Mouse (Mus musculus): ENCODE results near the gene Ube2i.

The Ube2i gene

GRCm38 (mm10) chr17:25219492-25220295, 54.7 kb downstream of the Ube2i start:
- in situ Hi-C loops (cut with MboI, MseI): loop anchor here (5.0 kb wide), 1 partner anchor 53 kb away; the partner anchor contains the start of gene Ube2i

GRCm38 (mm10) chr17:25218967-25219366, 55.5 kb downstream of the Ube2i start:
- in situ Hi-C loops (cut with MboI, MseI): no loop called here

- in situ Hi-C loops (cut with MboI, MseI): no loop called here
These were observed 59.0 kb downstream of the Ube2i start for GRCm38 (mm10) chr17:25215431-25215830.

All from T-helper 2 cell (primary cell).